Mouse (Mus musculus) E14TG2a.4 (cell line): ENCODE data around the gene Klra9.

ENCODE experiments used
- CTCF ChIP-seq: conservative IDR thresholded peaks from 2 replicates; pipeline ENCODE4 v1.5.1; 2014; ENCODE audit warnings: low read length
- NANOG ChIP-seq: IDR thresholded peaks from 2 replicates; pipeline ENCODE4 v1.6.1; 2014; ENCODE audit warnings: borderline replicate concordance, low read length, mixed read lengths

DNA sequence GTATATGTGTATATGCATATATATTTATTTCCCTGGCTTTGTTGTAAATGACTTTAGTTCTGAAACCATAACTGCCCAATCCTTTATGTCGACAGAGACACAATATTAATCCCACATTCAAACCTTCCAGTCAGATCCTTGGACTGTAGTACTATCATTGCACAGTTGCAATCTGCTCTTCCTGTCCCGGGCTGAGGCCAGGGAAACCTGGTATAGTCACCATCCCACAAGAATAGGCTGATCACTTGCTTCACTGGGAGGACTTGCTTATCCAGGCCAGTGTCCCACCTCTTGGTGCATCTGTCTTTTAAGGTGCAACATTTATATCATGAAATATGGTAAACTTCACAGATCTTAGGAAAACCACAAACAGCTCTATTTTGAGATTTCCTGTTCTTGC, 44.6 kb upstream of the Klra9 start:
- TF ChIP-seq CTCF (no peak), NANOG (no peak)
